8 mouse cellular contexts compared by ENCODE assay signal in genomic region chr16:55822741-55823397, GRCm38 (mm10). TPM values are rescaled to one million over a fixed set of nuclear protein-coding genes. Genes with fewer than 3 reads are reported as not detected.
A peak's percentile ranks its signal among the peaks of the same experiment; 100 is the strongest.
DNase-seq lines count a peak whose midpoint lies in the region; ATAC-seq and TF ChIP-seq lines count a peak whose summit lies in the region.

No protein-coding gene starts in this region.

- peaks cover 74% of the 10 kb centered on the region for H3K79me2 ChIP-seq in C2C12 (ENCODE audit: control insufficient read depth, insufficient read depth)

- peaks cover 51% of the 10 kb centered on the region for H3K79me3 ChIP-seq in C2C12 (ENCODE audit: low read depth)

- H3K4me1 ChIP-seq in forebrain, embryonic 14.5 days (ENCODE audit: control insufficient read depth, insufficient read depth, low read length), result peaks cover 10% of the 10 kb centered on the region; the same call in 1 of the 2 replicates
- peaks cover 18% of the 10 kb centered on the region; the same call in 1 of the 2 replicates for H3K4me1 ChIP-seq in liver, embryonic 13.5 days (replicated peaks)

- peaks cover 29% of the 10 kb centered on the region for H3K36me3 ChIP-seq in C2C12 (ENCODE audit: control insufficient read depth, insufficient read depth)
- H3K36me3 ChIP-seq in forebrain, embryonic 14.5 days (ENCODE audit: control insufficient read depth, insufficient read depth, low read length), result peaks cover 3% of the 10 kb centered on the region
- peaks cover 10% of the 10 kb centered on the region for H3K36me3 ChIP-seq in liver, embryonic 13.5 days

- peak; percentile 81 for DNase-seq in heart, adult 11 months
- no peak for DNase-seq in heart, postnatal 36 days
- DNase-seq in forebrain, embryonic 14.5 days (ENCODE audit: low spot score), result no peak
- DNase-seq in liver, embryonic 13.5 days, result no peak
- DNase-seq in c-Kit-positive CD71-positive TER-119-positive erythroid progenitor cells, embryonic 14.5 days (ENCODE audit: low spot score), result no peak
- DNase-seq in Muller cell, postnatal 12 days (ENCODE audit: inconsistent ontology term), result no peak
- DNase-seq in frontal cortex, postnatal 36 days (ENCODE audit: low spot score in 2 of 2), result no peak

- H3K27ac ChIP-seq in forebrain, embryonic 14.5 days (ENCODE audit: low read depth, low read length), result peak overlapping the region; percentile 21; the same call in 1 of the 2 replicates
- H3K27ac ChIP-seq in liver, embryonic 13.5 days, result peak overlapping the region; percentile 37

- TF ChIP-seq CTCF in C2C12 (IDR thresholded peaks at IDR 0.05; ENCODE audit: control insufficient read depth, insufficient read depth, insufficient read length), result no peak

- ATAC-seq in forebrain, embryonic 14.5 days, result no peak
- no peak for ATAC-seq in liver, embryonic 13.5 days (ENCODE audit: low read depth)

- WGBS in forebrain, embryonic 14.5 days, result 48% methylated on average over 18 of the region's 18 CpGs
- WGBS in liver, embryonic 13.5 days (ENCODE audit: insufficient replicate concordance), result 44% methylated on average over 18 of the region's 18 CpGs

- no peaks in the 10 kb centered on the region for H3K27me3 ChIP-seq in C2C12 (ENCODE audit: control insufficient read depth, insufficient read depth, insufficient read length)
- no peaks in the 10 kb centered on the region for H3K27me3 ChIP-seq in forebrain, embryonic 14.5 days (replicated peaks; ENCODE audit: control insufficient read depth, insufficient read depth, low read length)
- H3K27me3 ChIP-seq in liver, embryonic 13.5 days, result peaks cover 23% of the 10 kb centered on the region

- H3ac ChIP-seq in C2C12 (ENCODE audit: control insufficient read depth, insufficient read length, low read depth), result no peak overlapping the region

- intact Hi-C loops in heart, postnatal 36 days (cut with DNase I), result loop anchor here (5.0 kb wide), 1 partner anchor 149 kb away; the partner anchor contains the start of gene Zbtb11

- H3K4me3 ChIP-seq in C2C12 (ENCODE audit: insufficient read depth, poor library complexity, severe bottlenecking), result peak overlapping the region; percentile 89
- peak overlapping the region; percentile 77; the same call in 1 of the 2 replicates for H3K4me3 ChIP-seq in forebrain, embryonic 14.5 days (ENCODE audit: low read depth, low read length)
- H3K4me3 ChIP-seq in liver, embryonic 13.5 days (replicated peaks), result peak overlapping the region; percentile 79

- no peaks in the 10 kb centered on the region for H3K9me3 ChIP-seq in forebrain, embryonic 14.5 days (replicated peaks; ENCODE audit: control insufficient read depth, low read length)
- H3K9me3 ChIP-seq in liver, embryonic 13.5 days (replicated peaks), result no peaks in the 10 kb centered on the region

- peak overlapping the region; percentile 96 for H3K4me2 ChIP-seq in forebrain, embryonic 14.5 days (ENCODE audit: low read length)
- H3K4me2 ChIP-seq in liver, embryonic 13.5 days, result peak overlapping the region; percentile 97

- H3K9ac ChIP-seq in forebrain, embryonic 14.5 days (ENCODE audit: low read length), result peak overlapping the region; percentile 79; the same call in 1 of the 2 replicates
- peak overlapping the region; percentile 80; the same call in 1 of the 2 replicates for H3K9ac ChIP-seq in liver, embryonic 13.5 days

TF ChIP-seq in C2C12, 6 proteins besides CTCF, POLR2A, EP300 and RAD21:
- no peak for TF ChIP-seq MAX (IDR thresholded peaks at IDR 0.05)
- TF ChIP-seq FOSL1 (IDR thresholded peaks at IDR 0.05; ENCODE audit: insufficient read depth, low read length, poor library complexity, severe bottlenecking), result no peak
- TF ChIP-seq CEBPB (IDR thresholded peaks at IDR 0.05; ENCODE audit: low read depth), result no peak
- no peak for TF ChIP-seq MYOD1 (IDR thresholded peaks at IDR 0.05; ENCODE audit: control insufficient read depth, insufficient read length, low read depth)
- no peak for TF ChIP-seq USF1 (IDR thresholded peaks at IDR 0.05; ENCODE audit: low read depth)
- TF ChIP-seq MYOG (IDR thresholded peaks at IDR 0.05; ENCODE audit: control insufficient read depth, extremely low read depth, insufficient read length), result no peak

RNA-seq across cellular contexts. Expression of gene Nfkbiz, which starts 15.8 kb away (rescaled TPM):
- total RNA-seq in heart, postnatal 36 days (2021), result 1 to 10 TPM; 2.4 TPM
- 3.4 TPM for polyA plus RNA-seq in C2C12 (2012; fragmentation: generic; extraction: Trizol)
- 0.99 and 1.3 TPM in 2 replicates for polyA plus RNA-seq in forebrain, embryonic 14.5 days (2014; fragmentation: Nextera tagmentation; extraction: Ambion mirVana)
- 1.8 and 2.5 TPM in 2 replicates for polyA plus RNA-seq in liver, embryonic 13.5 days (2015; fragmentation: Nextera tagmentation; extraction: Ambion mirVana)
